Mouse (Mus musculus): ENCODE data around the gene Icam4. TPM values are rescaled to one million over a fixed set of nuclear protein-coding genes. Genes with fewer than 3 reads are reported as not detected.
A peak's percentile ranks its signal among the peaks of the same experiment; 100 is the strongest.
"Not testable (repeated sequence)": the region's sequence is repeated elsewhere in the genome, so short reads cannot be mapped to it uniquely, and the experiment has no call there.

Gene Icam4
- polyA plus RNA-seq, 1 experiment from 2014 or later: 172 TPM

DNA sequence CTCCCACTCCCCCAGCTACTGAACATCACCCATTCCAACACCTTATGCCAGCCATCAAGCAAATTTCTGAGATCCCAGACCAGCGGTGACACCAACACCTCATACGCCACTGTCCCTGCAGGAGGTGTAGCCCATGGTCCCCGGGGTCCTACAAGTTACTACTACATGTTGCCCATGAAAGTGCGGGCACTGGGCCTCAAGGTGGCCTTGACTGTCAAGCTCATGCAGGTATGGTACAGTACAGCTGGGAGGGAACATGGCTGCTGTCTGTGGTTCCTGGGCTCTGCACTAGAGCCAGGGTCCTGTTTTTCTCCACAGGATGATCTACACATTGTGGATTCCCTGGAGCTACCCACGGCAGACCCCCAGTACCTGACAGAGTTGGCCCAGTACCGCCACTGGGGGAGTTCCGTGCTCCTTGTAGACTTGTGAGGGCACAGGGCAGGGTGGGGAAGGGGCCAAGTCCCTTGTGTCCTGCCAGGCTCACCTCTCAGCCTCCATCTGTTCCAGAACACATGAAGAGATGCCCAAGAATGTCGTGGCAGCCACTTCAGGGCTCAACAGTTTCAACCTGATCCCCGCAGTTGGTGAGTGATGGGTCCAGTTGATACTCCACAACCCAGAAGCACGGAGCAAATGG, 21.7 kb upstream of the Icam4 start:
- WGBS (ENCODE audit: insufficient replicate concordance): 85% methylated on average over 10 of the region's 10 CpGs
- H3K9me3 ChIP-seq (replicated peaks; ENCODE audit: control insufficient read depth, low read length): no peaks in the 10 kb centered on the region
- H3K9ac ChIP-seq (ENCODE audit: low read depth, low read length): no peak overlapping the region
- no peaks in the 10 kb centered on the region for H3K27me3 ChIP-seq (ENCODE audit: control insufficient read depth, insufficient read depth, low read depth, low read length)
- no peak overlapping the region for H3K27ac ChIP-seq (ENCODE audit: low read length)
- no peak for ATAC-seq (ENCODE audit: low read depth)
- H3K4me3 ChIP-seq (ENCODE audit: low read depth, low read length): no peak overlapping the region
- peaks cover 21% of the 10 kb centered on the region for H3K4me1 ChIP-seq (ENCODE audit: control insufficient read depth, low read depth, low read length)
- H3K36me3 ChIP-seq (ENCODE audit: control insufficient read depth, insufficient read depth): peaks cover 14% of the 10 kb centered on the region
- H3K4me2 ChIP-seq (ENCODE audit: low read depth, low read length): no peak overlapping the region

DNA sequence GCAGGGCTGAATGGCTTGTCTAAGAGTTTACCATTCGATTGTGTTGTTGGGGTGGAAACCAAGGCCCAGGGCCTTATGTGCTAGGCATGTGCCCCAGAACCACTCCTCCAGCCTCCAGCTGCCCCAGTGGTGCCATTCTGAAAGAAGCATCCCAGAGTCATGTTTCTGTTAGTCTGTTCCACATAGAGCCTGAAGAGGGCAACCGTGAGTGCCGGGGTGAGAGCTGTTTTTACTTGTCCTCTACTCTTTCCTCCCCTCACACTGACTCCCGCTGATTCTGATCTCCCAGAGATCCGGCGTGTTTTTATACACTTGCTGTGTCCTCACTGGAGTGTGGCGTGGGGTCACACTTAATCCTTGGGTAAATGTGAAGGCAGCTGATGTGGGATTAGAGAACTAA, 21.2 kb upstream of the Icam4 start:
- no peak overlapping the region for H3K4me2 ChIP-seq (ENCODE audit: low read depth, low read length)
- 74% methylated on average over 7 of the region's 7 CpGs for WGBS (ENCODE audit: insufficient replicate concordance)
- no peak overlapping the region for H3K4me3 ChIP-seq (ENCODE audit: low read depth, low read length)
- peaks cover 14% of the 10 kb centered on the region for H3K36me3 ChIP-seq (ENCODE audit: control insufficient read depth, insufficient read depth)
- no peaks in the 10 kb centered on the region for H3K9me3 ChIP-seq (replicated peaks; ENCODE audit: control insufficient read depth, low read length)
- no peak for ATAC-seq (ENCODE audit: low read depth)
- no peak overlapping the region for H3K27ac ChIP-seq (ENCODE audit: low read length)
- H3K4me1 ChIP-seq (ENCODE audit: control insufficient read depth, low read depth, low read length): peaks cover 21% of the 10 kb centered on the region
- no peak overlapping the region for H3K9ac ChIP-seq (ENCODE audit: low read depth, low read length)
- no peaks in the 10 kb centered on the region for H3K27me3 ChIP-seq (ENCODE audit: control insufficient read depth, insufficient read depth, low read depth, low read length)

DNA sequence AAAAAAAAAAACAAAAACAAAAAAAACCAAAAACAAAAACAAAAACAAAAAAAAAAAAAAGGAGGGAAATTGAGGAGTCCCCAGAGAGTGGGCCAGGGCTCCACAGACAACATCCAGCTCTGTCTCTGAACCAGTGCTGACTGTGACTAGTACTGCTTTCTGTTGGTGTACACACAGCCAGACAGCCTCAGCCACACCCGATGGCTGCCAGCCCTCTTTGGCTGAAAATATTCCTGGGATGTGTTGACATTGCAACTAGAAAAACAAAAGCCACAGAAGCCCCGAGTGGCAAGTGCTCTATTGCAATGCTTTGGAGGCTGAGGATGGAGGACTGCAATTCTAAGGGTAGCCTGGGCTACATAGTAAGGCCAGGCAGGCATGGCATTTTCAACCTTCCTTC, 18.8 kb upstream of the Icam4 start:
- peaks cover 15% of the 10 kb centered on the region for H3K27me3 ChIP-seq (ENCODE audit: control insufficient read depth, insufficient read depth, low read depth, low read length)
- no peaks in the 10 kb centered on the region for H3K9me3 ChIP-seq (replicated peaks; ENCODE audit: control insufficient read depth, low read length)
- ATAC-seq (ENCODE audit: low read depth): no peak
- H3K36me3 ChIP-seq (ENCODE audit: control insufficient read depth, insufficient read depth): peaks cover 14% of the 10 kb centered on the region
- H3K4me3 ChIP-seq (ENCODE audit: low read depth, low read length): no peak overlapping the region
- H3K4me2 ChIP-seq (ENCODE audit: low read depth, low read length): no peak overlapping the region
- no peak overlapping the region for H3K27ac ChIP-seq (ENCODE audit: low read length)
- H3K4me1 ChIP-seq (ENCODE audit: control insufficient read depth, low read depth, low read length): peaks cover 21% of the 10 kb centered on the region
- WGBS (ENCODE audit: insufficient replicate concordance): 47% methylated on average over 2 of the region's 2 CpGs
- no peak overlapping the region for H3K9ac ChIP-seq (ENCODE audit: low read depth, low read length)

DNA sequence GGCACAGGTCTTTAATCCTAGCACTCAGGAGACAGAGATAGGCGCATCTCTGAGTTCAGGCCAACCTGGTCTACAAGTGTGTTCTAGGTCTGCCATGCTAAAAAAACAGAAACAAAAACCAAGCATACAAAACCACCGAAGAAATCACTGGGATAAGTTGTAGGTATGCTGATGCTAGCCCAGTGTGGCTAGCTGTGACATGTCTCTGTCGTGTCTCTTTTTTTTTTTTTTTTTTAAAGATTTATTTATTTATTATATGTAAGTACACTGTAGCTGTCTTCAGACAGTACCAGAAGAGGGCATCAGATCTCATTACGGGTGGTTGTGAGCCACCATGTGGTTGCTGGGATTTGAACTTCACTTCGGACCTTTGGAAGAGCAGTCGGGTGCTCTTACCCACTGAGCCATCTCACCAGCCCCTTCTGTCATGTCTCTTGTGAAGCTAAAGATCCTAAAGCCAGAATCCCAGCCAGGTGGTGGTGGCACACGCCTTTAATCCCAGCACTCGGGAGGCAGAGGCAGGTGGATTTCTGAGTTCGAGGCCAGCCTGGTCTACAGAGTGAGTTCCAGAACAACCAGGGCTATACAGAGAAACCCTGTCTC, 18.1 kb upstream of the Icam4 start:
- WGBS (ENCODE audit: insufficient replicate concordance): 60% methylated on average over 9 of the region's 9 CpGs
- H3K4me2 ChIP-seq (ENCODE audit: low read depth, low read length); ATAC-seq (ENCODE audit: low read depth); H3K27ac ChIP-seq (ENCODE audit: low read length); H3K9ac ChIP-seq (ENCODE audit: low read depth, low read length); H3K9me3 ChIP-seq (replicated peaks; ENCODE audit: control insufficient read depth, low read length); H3K4me3 ChIP-seq (ENCODE audit: low read depth, low read length): not testable (repeated sequence)
- Histone ChIP-seq H3K36me3 (ENCODE audit: control insufficient read depth, insufficient read depth) (peaks cover 13% of the 10 kb centered on the region), H3K27me3 (ENCODE audit: control insufficient read depth, insufficient read depth, low read depth, low read length) (peaks cover 22% of the 10 kb centered on the region), H3K4me1 (ENCODE audit: control insufficient read depth, low read depth, low read length) (peaks cover 27% of the 10 kb centered on the region)

DNA sequence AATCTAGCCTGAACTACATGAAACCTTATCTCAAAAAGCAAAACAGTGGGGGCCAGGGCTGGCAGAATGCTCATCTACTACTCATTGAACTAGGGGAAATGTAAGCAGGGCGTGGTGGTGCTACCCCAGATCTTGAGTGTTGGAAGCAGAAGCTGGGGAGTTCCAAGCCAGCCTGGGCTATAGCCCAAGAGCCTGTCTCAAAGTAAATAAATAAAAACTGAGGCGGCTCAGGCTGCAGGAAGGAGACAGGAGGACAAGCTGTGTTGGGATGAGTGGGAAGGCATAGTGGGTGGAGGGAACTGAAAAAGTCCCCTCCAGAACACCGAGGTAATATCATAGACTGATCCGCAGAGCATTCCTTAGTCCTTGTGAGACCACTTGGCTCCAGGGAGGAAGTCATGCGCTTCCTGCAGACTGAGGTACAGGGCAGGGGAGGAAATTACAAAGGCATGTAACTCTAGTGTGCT, 17.3 kb upstream of the Icam4 start:
- H3K4me2 ChIP-seq (ENCODE audit: low read depth, low read length): no peak overlapping the region
- peaks cover 31% of the 10 kb centered on the region for H3K27me3 ChIP-seq (ENCODE audit: control insufficient read depth, insufficient read depth, low read depth, low read length)
- H3K9ac ChIP-seq (ENCODE audit: low read depth, low read length): 0 out of 2 replicates have a peak overlapping the region, but pooled peaks have one; percentile 14
- peaks cover 11% of the 10 kb centered on the region for H3K36me3 ChIP-seq (ENCODE audit: control insufficient read depth, insufficient read depth)
- H3K9me3 ChIP-seq (replicated peaks; ENCODE audit: control insufficient read depth, low read length): no peaks in the 10 kb centered on the region
- ATAC-seq (ENCODE audit: low read depth): no peak
- H3K4me3 ChIP-seq (ENCODE audit: low read depth, low read length): no peak overlapping the region
- H3K27ac ChIP-seq (ENCODE audit: low read length): peak overlapping the region; percentile 18; the same call in 1 of the 2 replicates
- WGBS (ENCODE audit: insufficient replicate concordance): 18% methylated on average over 5 of the region's 5 CpGs
- H3K4me1 ChIP-seq (ENCODE audit: control insufficient read depth, low read depth, low read length): peaks cover 27% of the 10 kb centered on the region

DNA sequence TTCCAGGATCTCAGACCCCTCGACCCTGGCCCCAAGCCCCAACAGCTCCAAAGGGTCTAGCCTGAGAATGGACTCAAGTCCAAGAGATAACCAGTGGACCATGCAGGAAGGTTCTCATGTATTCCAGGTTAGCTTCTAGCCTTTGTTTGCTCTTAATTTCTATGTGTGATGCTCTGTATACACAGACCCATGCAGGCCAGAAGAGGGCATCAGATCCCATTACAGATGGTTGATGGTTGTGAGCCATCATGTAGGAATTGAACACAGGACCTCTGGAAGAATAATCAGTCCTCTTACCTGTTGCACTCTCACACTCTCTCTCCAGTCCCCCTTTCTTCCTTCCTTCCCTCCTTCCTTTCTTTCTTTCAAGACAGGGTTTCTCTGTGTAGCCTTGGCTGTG, 16.8 kb upstream of the Icam4 start:
- Histone ChIP-seq H3K4me1 (ENCODE audit: control insufficient read depth, low read depth, low read length) (peaks cover 27% of the 10 kb centered on the region), H3K4me3 (ENCODE audit: low read depth, low read length) (no peak overlapping the region), H3K4me2 (ENCODE audit: low read depth, low read length) (no peak overlapping the region), H3K27ac (ENCODE audit: low read length) (0 out of 2 replicates have a peak overlapping the region, but pooled peaks have one; percentile 18), H3K9me3 (replicated peaks; ENCODE audit: control insufficient read depth, low read length) (no peaks in the 10 kb centered on the region), H3K27me3 (ENCODE audit: control insufficient read depth, insufficient read depth, low read depth, low read length) (peaks cover 35% of the 10 kb centered on the region), H3K9ac (ENCODE audit: low read depth, low read length) (no peak overlapping the region), H3K36me3 (ENCODE audit: control insufficient read depth, insufficient read depth) (peaks cover 7% of the 10 kb centered on the region)
- WGBS (ENCODE audit: insufficient replicate concordance): 10% methylated on average over 1 of the region's 1 CpGs
- ATAC-seq (ENCODE audit: low read depth): no peak

DNA sequence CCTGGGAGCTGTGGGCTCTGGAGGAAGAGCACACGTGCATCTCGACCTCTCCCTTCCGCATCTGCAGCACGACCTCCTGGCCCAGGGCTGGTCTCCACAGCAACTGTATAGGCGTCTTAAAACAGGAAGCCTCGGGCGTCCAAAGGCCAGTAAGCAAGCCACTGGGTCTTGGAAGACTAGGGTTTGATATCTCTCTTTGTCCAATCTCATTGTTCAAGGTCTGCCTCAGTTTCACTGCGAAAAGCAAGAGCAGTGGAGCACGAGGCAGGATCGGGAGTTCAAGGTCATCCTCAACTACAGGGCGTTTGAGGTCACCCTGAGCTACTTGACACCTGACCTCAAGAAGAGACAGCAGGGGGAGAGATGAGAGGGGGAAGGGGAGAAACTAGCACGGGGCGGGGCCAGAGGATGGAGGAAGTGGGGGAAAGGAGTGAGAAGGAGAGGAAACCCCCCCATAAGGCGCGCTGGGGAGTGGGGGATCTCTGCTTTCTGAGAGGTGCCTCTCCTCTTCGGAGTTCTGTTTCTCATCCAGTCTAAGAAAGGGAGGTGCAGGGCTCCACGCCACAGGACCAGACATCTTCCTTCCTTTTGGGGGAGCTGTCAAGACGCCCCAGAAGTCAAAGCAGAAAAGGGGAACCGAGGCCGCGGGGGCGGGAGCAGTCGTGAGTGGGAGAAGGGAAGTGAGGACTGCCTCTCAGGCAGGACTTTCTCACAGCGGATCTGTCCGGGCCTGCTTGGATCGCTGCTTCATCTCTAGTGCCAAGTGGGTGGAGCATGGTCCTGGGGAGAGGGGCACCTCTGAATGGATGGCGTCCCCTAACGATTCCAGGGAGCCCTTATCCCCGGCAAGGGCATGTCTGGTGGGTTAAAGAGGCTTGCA, 14.2 kb upstream of the Icam4 start:
- Histone ChIP-seq H3K4me2 (ENCODE audit: low read depth, low read length) (peak overlapping the region; percentile 67), H3K4me3 (ENCODE audit: low read depth, low read length) (peak overlapping the region; percentile 58), H3K27me3 (ENCODE audit: control insufficient read depth, insufficient read depth, low read depth, low read length) (peaks cover 41% of the 10 kb centered on the region), H3K9me3 (replicated peaks; ENCODE audit: control insufficient read depth, low read length) (no peaks in the 10 kb centered on the region), H3K36me3 (ENCODE audit: control insufficient read depth, insufficient read depth) (no peaks in the 10 kb centered on the region), H3K27ac (ENCODE audit: low read length) (peak overlapping the region; percentile 17; the same call in 1 of the 2 replicates), H3K4me1 (ENCODE audit: control insufficient read depth, low read depth, low read length) (peaks cover 30% of the 10 kb centered on the region), H3K9ac (ENCODE audit: low read depth, low read length) (peak overlapping the region; percentile 33)
- 2% methylated on average over 29 of the region's 29 CpGs for WGBS (ENCODE audit: insufficient replicate concordance)
- ATAC-seq (ENCODE audit: low read depth): peak; percentile 25; the same call in 1 of the 2 replicates

DNA sequence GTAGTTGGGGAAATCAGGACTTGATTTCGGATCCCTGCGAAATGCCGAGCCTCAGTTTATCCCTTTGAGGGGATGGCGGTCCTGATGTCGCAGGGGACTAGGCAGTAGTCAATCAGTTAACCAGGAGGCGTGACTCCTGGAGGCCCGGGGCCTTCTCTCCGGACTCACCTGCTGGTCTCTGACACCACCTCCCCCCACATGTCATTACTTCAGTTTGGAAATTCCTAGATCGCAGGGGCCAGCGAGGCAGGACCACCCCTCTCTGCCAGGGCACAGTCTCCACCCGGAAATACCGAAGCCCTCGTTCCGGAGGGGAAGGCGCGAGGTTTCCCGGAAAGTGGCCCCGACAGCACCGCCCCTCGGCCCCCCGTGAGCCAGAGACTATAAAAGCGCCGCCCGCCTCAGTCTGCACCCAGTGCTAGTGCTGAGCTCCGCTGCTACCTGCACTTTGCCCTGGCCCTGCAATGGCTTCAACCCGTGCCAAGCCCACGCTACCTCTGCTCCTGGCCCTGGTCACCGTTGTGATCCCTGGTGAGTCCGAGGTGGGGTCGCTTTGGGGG, 13.5 kb upstream of the Icam4 start, which contains the start of gene Icam1:
Gene Icam1, plus strand, starts transcription at position 415 of the 560 bp plus-strand sequence.
- H3K27ac ChIP-seq (ENCODE audit: low read length): peak within 1 kb of the TSS; percentile 33
- H3K36me3 ChIP-seq (ENCODE audit: control insufficient read depth, insufficient read depth): no peaks in the 10 kb centered on the region
- peak within 1 kb of the TSS; percentile 58 for H3K4me3 ChIP-seq (ENCODE audit: low read depth, low read length)
- H3K4me1 ChIP-seq (ENCODE audit: control insufficient read depth, low read depth, low read length): peaks cover 27% of the 10 kb centered on the region
- H3K9me3 ChIP-seq (replicated peaks; ENCODE audit: control insufficient read depth, low read length): no peaks in the 10 kb centered on the region
- WGBS (ENCODE audit: insufficient replicate concordance): under 1% methylated on average over 30 of the region's 30 CpGs
- H3K4me2 ChIP-seq (ENCODE audit: low read depth, low read length): peak within 1 kb of the TSS; percentile 67
- peak; percentile 80 for ATAC-seq (ENCODE audit: low read depth)
- peak within 1 kb of the TSS; percentile 35 for H3K9ac ChIP-seq (ENCODE audit: low read depth, low read length)
- peaks cover 41% of the 10 kb centered on the region for H3K27me3 ChIP-seq (ENCODE audit: control insufficient read depth, insufficient read depth, low read depth, low read length)

All from liver, embryonic 16.5 days (tissue).